Comparison of ENCODE assay signal across 9 mouse cellular contexts in genomic region chr5:147187552-147188170, GRCm38 (mm10). TPM values are rescaled to one million over a fixed set of nuclear protein-coding genes. Genes with fewer than 3 reads are reported as not detected.
DNase-seq lines count a peak whose midpoint lies in the region; ATAC-seq and TF ChIP-seq lines count a peak whose summit lies in the region.
"Had no signal": no experiment of that assay in that cellular context is flagged by ENCODE, and none has a peak within 500 bp of the region (broad histone marks: within the 10 kb centered on the region; RNA-seq: fewer than 3 reads in every experiment).

No protein-coding gene starts in this region.

- no peak for TF ChIP-seq CTCF in cerebellum, adult 2 months (IDR thresholded peaks at IDR 0.05; ENCODE audit: borderline replicate concordance, insufficient read depth, low read depth, low read length)
- TF ChIP-seq CTCF in spleen, adult 2 months (IDR thresholded peaks at IDR 0.05; ENCODE audit: extremely low read depth, insufficient read depth, insufficient read length, insufficient replicate concordance) = no peak
- no peak for TF ChIP-seq CTCF in liver, embryonic 14.5 days (IDR thresholded peaks at IDR 0.05; ENCODE audit: low read depth)

- H3K27ac ChIP-seq in cerebellum, adult 2 months (ENCODE audit: insufficient read depth, low read length) = no peak overlapping the region
- H3K27ac ChIP-seq in spleen, adult 2 months (ENCODE audit: insufficient read depth, low read length) = no peak overlapping the region
- no peak overlapping the region for H3K27ac ChIP-seq in liver, embryonic 14.5 days

- DNase-seq in cerebellum, adult 2 months = peak; percentile 14 to 42
- DNase-seq in cerebellum, adult 8-10 months = no peak
- DNase-seq in spleen, adult 2 months (ENCODE audit: low read depth in 1 of 2, low spot score in 2 of 2) = no peak
- no peak for DNase-seq in spleen, adult 18-20 months
- DNase-seq in liver, embryonic 14.5 days (ENCODE audit: low read depth in 3 of 3, low spot score in 3 of 3) = no peak
- no peak for DNase-seq in adrenal gland, postnatal 10 days
- no peak for DNase-seq in B cell, adult 2 months
- DNase-seq in layer of hippocampus, adult 8-10 months (ENCODE audit: low spot score in 2 of 2) = no peak

- peaks cover 21% of the 10 kb centered on the region for H3K4me1 ChIP-seq in cerebellum, adult 2 months (ENCODE audit: control insufficient read depth, insufficient read depth, low read length)
- H3K4me1 ChIP-seq in spleen, adult 2 months (ENCODE audit: control insufficient read depth, insufficient read depth, insufficient read length) = peaks cover 16% of the 10 kb centered on the region
- H3K4me1 ChIP-seq in liver, embryonic 14.5 days (replicated peaks; ENCODE audit: control insufficient read depth in 2 of 2, insufficient read depth in 2 of 2, low read length in 1 of 2) = no peaks in the 10 kb centered on the region

- no peak for ATAC-seq in liver, embryonic 14.5 days (ENCODE audit: insufficient read depth)

- 2% methylated on average over 25 of the region's 25 CpGs for WGBS in cerebellum, adult 2 months
- 5% methylated on average over 25 of the region's 25 CpGs for WGBS in spleen, adult 2 months
- 3% methylated on average over 25 of the region's 25 CpGs for WGBS in liver, embryonic 14.5 days (ENCODE audit: insufficient replicate concordance)

- H3K9ac ChIP-seq in liver, embryonic 14.5 days (replicated peaks) = no peak overlapping the region

- no peaks in the 10 kb centered on the region for H3K36me3 ChIP-seq in spleen, adult 2 months (ENCODE audit: control insufficient read depth, insufficient read depth, low read length)
- H3K36me3 ChIP-seq in liver, embryonic 14.5 days (replicated peaks; ENCODE audit: control insufficient read depth, insufficient read depth, low read depth) = no peaks in the 10 kb centered on the region

- TF ChIP-seq POLR2A in cerebellum, adult 2 months (IDR thresholded peaks at IDR 0.05; ENCODE audit: borderline replicate concordance, insufficient read depth, low read length) = no peak
- no peak for TF ChIP-seq POLR2A in spleen, adult 2 months (IDR thresholded peaks at IDR 0.05; ENCODE audit: low read depth, low read length)

- no peak for TF ChIP-seq EP300 in liver, embryonic 14.5 days (IDR thresholded peaks at IDR 0.05; ENCODE audit: low read depth)

- H3K4me3 ChIP-seq in cerebellum, adult 2 months (replicated peaks; ENCODE audit: insufficient read depth, low read depth, low read length) = peak overlapping the region; percentile 51
- H3K4me3 ChIP-seq in spleen, adult 2 months (ENCODE audit: extremely low read depth, insufficient read depth, insufficient read length) = peak overlapping the region; percentile 45
- H3K4me3 ChIP-seq in liver, embryonic 14.5 days (ENCODE audit: insufficient read depth in 1 of 2, low read depth in 2 of 2, low read length in 2 of 2) = peak overlapping the region in 1 of 2 experiments; percentile 23; a peak in 2 of 4 replicates
- H3K4me3 ChIP-seq: erythroblast, embryonic 14.5 days had no signal

- no peaks in the 10 kb centered on the region for H3K9me3 ChIP-seq in liver, embryonic 14.5 days (ENCODE audit: control insufficient read depth, low read length)

- peaks cover 20% of the 10 kb centered on the region; the same call in 1 of the 2 replicates for H3K27me3 ChIP-seq in cerebellum, adult 2 months (ENCODE audit: control insufficient read depth, insufficient read depth, low read length)
- peaks cover 31% of the 10 kb centered on the region for H3K27me3 ChIP-seq in spleen, adult 2 months (ENCODE audit: control insufficient read depth, insufficient read depth, low read length)
- H3K27me3 ChIP-seq in liver, embryonic 14.5 days (ENCODE audit: control insufficient read depth, insufficient read depth, low read length) = peaks cover 82% of the 10 kb centered on the region

- peak overlapping the region; percentile 34 for H3K4me2 ChIP-seq in liver, embryonic 14.5 days (ENCODE audit: low read depth)

RNA-seq across cellular contexts. Expression of gene Gsx1, which starts 0.8 kb away (rescaled TPM):
- polyA plus RNA-seq in cerebellum, adult 2 months (2012; rRNA removed) = 0.48 and 0.51 TPM in 2 replicates
- polyA plus RNA-seq in spleen, adult 2 months (2012; rRNA removed) = not detected in 2 replicates
- 0.02 TPM in 1 of 2 replicates, not detected in the other for polyA plus RNA-seq in liver, embryonic 14.5 days (2012; rRNA removed)
- not detected in 2 replicates for polyA plus RNA-seq in liver, embryonic 14.5 days (2014; fragmentation: Nextera tagmentation; extraction: Ambion mirVana)
- not detected for total RNA-seq in adrenal gland, postnatal 10 days (2021)
- total RNA-seq in layer of hippocampus, adult 8-10 months (2022) = under 1 TPM; 0.26 to 0.58 (median 0.37) TPM
- polyA plus RNA-seq: erythroblast, embryonic 14.5 days had no signal

Comparison
In these comparisons a context has a peak if more than half of its experiments do, and no peak if none do; other contexts are left out.
1. DNase-seq: peak in cerebellum, adult 2 months (2 of 2); none in cerebellum, adult 8-10 months (single experiment), spleen, adult 2 months (0 of 2), spleen, adult 18-20 months (0 of 2), liver, embryonic 14.5 days (0 of 3), adrenal gland, postnatal 10 days (single experiment), B cell, adult 2 months (0 of 2) and layer of hippocampus, adult 8-10 months (0 of 2).